ENCODE assay signal across 27 mouse cellular contexts in the genomic region with DNA sequence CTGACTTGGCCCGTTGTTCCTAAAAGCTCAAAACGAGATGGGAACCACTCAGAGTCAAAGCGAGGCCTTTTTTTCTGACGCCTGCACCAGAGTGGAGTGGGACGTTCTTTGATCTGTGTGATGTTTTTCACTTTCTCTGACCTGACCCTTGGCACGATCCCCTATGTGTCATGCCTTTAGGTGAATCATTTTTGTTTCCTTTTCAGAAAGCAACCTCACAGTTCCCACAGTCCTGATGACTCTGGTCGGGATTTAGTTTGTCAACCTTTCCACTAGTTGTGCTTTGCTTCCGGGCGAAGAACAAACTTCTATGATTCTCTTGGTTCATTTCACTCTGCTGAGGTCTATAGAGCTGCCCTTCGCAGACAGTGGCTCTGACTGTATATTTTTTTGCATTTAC. TPM values are rescaled to one million over a fixed set of nuclear protein-coding genes. Genes with fewer than 3 reads are reported as not detected.
DNase-seq lines count a peak whose midpoint lies in the region; ATAC-seq and TF ChIP-seq lines count a peak whose summit lies in the region.
"Had no signal": no experiment of that assay in that cellular context is flagged by ENCODE, and none has a peak within 500 bp of the region (broad histone marks: within the 10 kb centered on the region; RNA-seq: fewer than 3 reads in every experiment).

No protein-coding gene starts in this region.

- POLR2A ChIA-PET in Patski (lab: Charles Lee): no interaction called here

- H3K4me1 ChIP-seq in liver, adult 2 months (ENCODE audit: control insufficient read depth, insufficient read depth, low read length): peaks cover 2% of the 10 kb centered on the region
- no peaks in the 10 kb centered on the region for H3K4me1 ChIP-seq in liver, embryonic 12.5 days
- H3K4me1 ChIP-seq in midbrain, embryonic 16.5 days (ENCODE audit: control insufficient read depth, insufficient read depth, low read length): no peaks in the 10 kb centered on the region
- H3K4me1 ChIP-seq: embryonic facial prominence, embryonic 12.5 days; forebrain, embryonic 13.5 days; hindbrain, embryonic 12.5 days; hindbrain, embryonic 15.5 days had no signal

- no peak overlapping the region for H3K4me2 ChIP-seq in liver, embryonic 12.5 days
- no peak overlapping the region for H3K4me2 ChIP-seq in midbrain, embryonic 16.5 days (ENCODE audit: low read length)
- H3K4me2 ChIP-seq: embryonic facial prominence, embryonic 12.5 days; embryonic facial prominence, embryonic 15.5 days; forebrain, embryonic 13.5 days; hindbrain, embryonic 12.5 days; hindbrain, embryonic 15.5 days had no signal

- in situ Hi-C loops in Patski (cut with MboI; ENCODE audit: low pct_unique_long_range_greater_than_20kb): no loop called here

- H3K36me3 ChIP-seq in liver, adult 2 months (ENCODE audit: control insufficient read depth, insufficient read depth, low read length): peaks cover 13% of the 10 kb centered on the region
- H3K36me3 ChIP-seq in liver, embryonic 12.5 days: no peaks in the 10 kb centered on the region
- H3K36me3 ChIP-seq in midbrain, embryonic 16.5 days (ENCODE audit: control insufficient read depth, insufficient read depth, low read length): no peaks in the 10 kb centered on the region
- H3K36me3 ChIP-seq: forebrain, embryonic 10.5 days; hindbrain, embryonic 12.5 days; hindbrain, embryonic 15.5 days had no signal

- 26% methylated on average over 10 of the region's 10 CpGs for WGBS in liver, adult 2 months
- WGBS in liver, embryonic 12.5 days (ENCODE audit: insufficient replicate concordance): 69% methylated on average over 10 of the region's 10 CpGs
- 87% methylated on average over 10 of the region's 10 CpGs for WGBS in midbrain, embryonic 16.5 days

- no peaks in the 10 kb centered on the region for H3K9me3 ChIP-seq in liver, embryonic 12.5 days (replicated peaks)
- no peaks in the 10 kb centered on the region for H3K9me3 ChIP-seq in midbrain, embryonic 16.5 days (replicated peaks; ENCODE audit: control insufficient read depth, low read length, poor library complexity, severe bottlenecking)
- H3K9me3 ChIP-seq: embryonic facial prominence, embryonic 12.5 days; embryonic facial prominence, embryonic 15.5 days; forebrain, embryonic 10.5 days; forebrain, embryonic 13.5 days; heart, embryonic 10.5 days; hindbrain, embryonic 12.5 days; hindbrain, embryonic 15.5 days had no signal

- ATAC-seq in liver, embryonic 12.5 days: no peak
- no peak for ATAC-seq in Patski
- ATAC-seq in midbrain, embryonic 16.5 days: no peak
- ATAC-seq: forebrain, embryonic 13.5 days; forebrain, embryonic 16.5 days had no signal

- peaks cover 6% of the 10 kb centered on the region; the same call in 1 of the 2 replicates for H3K79me2 ChIP-seq in liver, adult 2 months (ENCODE audit: control insufficient read depth, insufficient read depth, low read length)

- no peaks in the 10 kb centered on the region for H3K27me3 ChIP-seq in liver, adult 2 months (ENCODE audit: control insufficient read depth, insufficient read depth, low read length)
- no peaks in the 10 kb centered on the region for H3K27me3 ChIP-seq in liver, embryonic 12.5 days (replicated peaks)
- no peaks in the 10 kb centered on the region for H3K27me3 ChIP-seq in Patski
- H3K27me3 ChIP-seq in midbrain, embryonic 16.5 days (ENCODE audit: control insufficient read depth, insufficient read depth, low read depth, low read length): no peaks in the 10 kb centered on the region
- H3K27me3 ChIP-seq: embryonic facial prominence, embryonic 12.5 days; embryonic facial prominence, embryonic 15.5 days; forebrain, embryonic 13.5 days; hindbrain, embryonic 12.5 days; hindbrain, embryonic 15.5 days had no signal

- H3K9ac ChIP-seq in liver, adult 2 months (ENCODE audit: low read depth, low read length): no peak overlapping the region
- H3K9ac ChIP-seq in liver, embryonic 12.5 days: no peak overlapping the region
- no peak overlapping the region for H3K9ac ChIP-seq in midbrain, embryonic 16.5 days (ENCODE audit: low read depth, low read length)
- H3K9ac ChIP-seq: embryonic facial prominence, embryonic 12.5 days; embryonic facial prominence, embryonic 15.5 days; forebrain, embryonic 13.5 days; hindbrain, embryonic 12.5 days; hindbrain, embryonic 15.5 days had no signal

- H3K4me3 ChIP-seq in liver, adult 2 months (ENCODE audit: insufficient read depth, low read depth, low read length): no peak overlapping the region
- H3K4me3 ChIP-seq in liver, embryonic 12.5 days: no peak overlapping the region
- no peak overlapping the region for H3K4me3 ChIP-seq in midbrain, embryonic 16.5 days (ENCODE audit: low read depth, low read length)
- H3K4me3 ChIP-seq: embryonic facial prominence, embryonic 12.5 days; embryonic facial prominence, embryonic 15.5 days; erythroblast, embryonic 14.5 days; forebrain, embryonic 10.5 days; forebrain, embryonic 13.5 days; heart, adult 2 months; heart, embryonic 10.5 days; hindbrain, embryonic 12.5 days; hindbrain, embryonic 15.5 days had no signal

- no peak for TF ChIP-seq POLR2A in liver, adult 2 months (IDR thresholded peaks at IDR 0.05; ENCODE audit: extremely low read depth, insufficient read depth, low read length)

- no peak for TF ChIP-seq CTCF in liver, adult 2 months (IDR thresholded peaks at IDR 0.05; ENCODE audit: low read depth, low read length)
- TF ChIP-seq CTCF in Patski (IDR thresholded peaks at IDR 0.05): no peak

- no peak overlapping the region for H3K27ac ChIP-seq in liver, adult 2 months (replicated peaks; ENCODE audit: insufficient read depth, low read depth, low read length)
- H3K27ac ChIP-seq in liver, embryonic 12.5 days: no peak overlapping the region
- H3K27ac ChIP-seq in midbrain, embryonic 16.5 days (ENCODE audit: low read length): no peak overlapping the region
- H3K27ac ChIP-seq: embryonic facial prominence, embryonic 12.5 days; embryonic facial prominence, embryonic 15.5 days; forebrain, embryonic 10.5 days; forebrain, embryonic 13.5 days; heart, adult 2 months; heart, embryonic 10.5 days; hindbrain, embryonic 12.5 days; hindbrain, embryonic 15.5 days had no signal

- CTCF ChIA-PET in Patski (lab: Charles Lee): interaction anchor here (3.6 kb wide), 1 partner anchor 33 kb away, joined by 13 read pairs; a partner anchor contains a TSS

- peak; percentile 64 for DNase-seq in liver, adult 2 months (ENCODE audit: extremely low read depth, low read depth, low spot score)
- DNase-seq in 3T3-L1 (ENCODE audit: low read depth, low spot score) (peak; percentile 72), Patski (ENCODE audit: low read depth, low spot score) (peak; percentile 54)
- DNase-seq in fibroblast of lung, adult 2 months (ENCODE audit: low read depth): peak; percentile 68
- DNase-seq in T-cell, adult 2 months (ENCODE audit: low spot score): no peak
- no peak for DNase-seq in testis, postnatal 10 days (ENCODE audit: low spot score)
- DNase-seq: adrenal gland, adult 2 months; adrenal gland, postnatal 25 days; cerebellum, adult 18-20 months; cerebellum, adult 9-10 months; cerebellum, postnatal 14 days; gastrocnemius, postnatal 10 days; gastrocnemius, postnatal 36 days; heart, adult 2 months; kidney, adult 11 months had no signal

RNA-seq across cellular contexts. Expression of a gene that starts 32.8 kb away (rescaled TPM):
- total RNA-seq in liver, adult 2 months (2014; rRNA removed): 16.5 and 17.0 TPM in 2 replicates
- 3.0 and 3.8 TPM in 2 replicates for polyA plus RNA-seq in liver, adult 2 months (2012; rRNA removed)
- 3.6 TPM in 2 replicates for polyA plus RNA-seq in liver, embryonic 12.5 days (2016; fragmentation: Nextera tagmentation; extraction: Ambion mirVana)
- 2.5 TPM for polyA plus RNA-seq in Patski (2021)
- 1.5 and 1.9 TPM in 2 replicates for polyA plus RNA-seq in midbrain, embryonic 16.5 days (2015; fragmentation: Nextera tagmentation; extraction: Ambion mirVana)
- total RNA-seq: granulocyte monocyte progenitor cell, adult 5-6 weeks had no signal

RNA-seq across cellular contexts. Expression of a gene that starts 44.3 kb away (rescaled TPM):
- total RNA-seq in liver, adult 2 months (2014; rRNA removed): 33.0 and 42.8 TPM in 2 replicates
- 18.4 and 22.3 TPM in 2 replicates for polyA plus RNA-seq in liver, adult 2 months (2012; rRNA removed)
- polyA plus RNA-seq in liver, embryonic 12.5 days (2016; fragmentation: Nextera tagmentation; extraction: Ambion mirVana): 53.1 and 53.7 TPM in 2 replicates
- polyA plus RNA-seq in Patski (2021): 57.0 TPM
- polyA plus RNA-seq in midbrain, embryonic 16.5 days (2015; fragmentation: Nextera tagmentation; extraction: Ambion mirVana): 44.1 and 47.8 TPM in 2 replicates

Comparison
In these comparisons a context has a peak if more than half of its experiments do, and no peak if none do; other contexts are left out.
1. DNase-seq: peak in liver, adult 2 months (single experiment), 3T3-L1 (single experiment), Patski (single experiment) and fibroblast of lung, adult 2 months (single experiment); none in T-cell, adult 2 months (single experiment) and testis, postnatal 10 days (single experiment).